Mouse (Mus musculus): ENCODE results near the gene Clasrp. TPM values are rescaled to one million over a fixed set of nuclear protein-coding genes. Genes with fewer than 3 reads are reported as not detected.
A peak's percentile ranks its signal among the peaks of the same experiment; 100 is the strongest.

Gene Clasrp
- polyA plus RNA-seq, 1 experiment from 2014 or later, result 41.6 TPM

DNA sequence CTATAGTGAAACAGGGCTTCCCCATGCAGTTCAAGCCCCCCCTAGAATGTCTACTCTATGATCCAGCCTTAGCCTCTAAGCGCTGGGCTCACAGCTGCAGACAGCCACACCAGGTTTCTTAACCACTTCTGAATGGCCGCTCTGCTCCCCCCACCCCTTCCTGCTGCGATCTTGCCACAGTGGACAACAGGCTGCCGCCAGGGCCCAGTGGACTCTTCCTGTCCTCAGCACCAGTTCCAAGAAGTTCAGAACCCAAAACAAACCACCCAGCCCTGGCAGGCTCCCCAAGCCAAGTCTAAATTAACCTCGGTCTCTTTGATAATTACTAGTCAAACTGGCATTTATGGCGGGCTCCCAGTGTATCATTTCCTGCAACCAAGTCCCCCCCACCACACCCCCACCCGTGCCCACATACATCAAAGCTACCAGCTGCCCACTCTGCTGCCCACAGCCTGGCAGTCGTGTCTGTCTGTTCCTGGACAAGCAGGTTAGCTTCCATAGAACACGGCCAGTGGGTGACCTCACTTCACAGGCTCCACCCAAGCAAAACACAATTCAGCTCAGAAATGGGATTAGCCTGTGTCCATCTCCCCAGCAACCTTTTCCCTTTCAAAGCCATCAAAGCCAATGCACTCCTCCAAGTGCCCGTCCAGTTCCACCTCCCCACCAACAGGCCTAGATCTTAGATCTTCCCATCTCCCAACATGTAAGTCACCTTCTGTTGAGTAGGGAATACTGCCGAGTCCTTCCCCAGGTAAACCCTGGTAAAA, 43.6 kb downstream of the Clasrp start:
- Histone ChIP-seq H3K4me3 (replicated peaks; ENCODE audit: low read length) (peak overlapping the region; percentile 99), H3K4me1 (replicated peaks; ENCODE audit: control insufficient read depth, insufficient read depth, low read length) (peaks cover 36% of the 10 kb centered on the region), H3K27me3 (ENCODE audit: control insufficient read depth, insufficient read depth, low read length) (no peaks in the 10 kb centered on the region), H3K36me3 (replicated peaks; ENCODE audit: control insufficient read depth, insufficient read depth) (peaks cover 19% of the 10 kb centered on the region), H3K4me2 (replicated peaks) (peak overlapping the region; percentile 97), H3K9ac (peak overlapping the region; percentile 96), H3K27ac (peak overlapping the region; percentile 98; the same call in 1 of the 2 replicates), H3K9me3 (ENCODE audit: control insufficient read depth, low read length) (no peaks in the 10 kb centered on the region)
- WGBS, result 32% methylated on average over 11 of the region's 11 CpGs
- DNase-seq (ENCODE audit: low spot score) (no peak), ATAC-seq (ENCODE audit: low FRiP score) (no peak)

DNA sequence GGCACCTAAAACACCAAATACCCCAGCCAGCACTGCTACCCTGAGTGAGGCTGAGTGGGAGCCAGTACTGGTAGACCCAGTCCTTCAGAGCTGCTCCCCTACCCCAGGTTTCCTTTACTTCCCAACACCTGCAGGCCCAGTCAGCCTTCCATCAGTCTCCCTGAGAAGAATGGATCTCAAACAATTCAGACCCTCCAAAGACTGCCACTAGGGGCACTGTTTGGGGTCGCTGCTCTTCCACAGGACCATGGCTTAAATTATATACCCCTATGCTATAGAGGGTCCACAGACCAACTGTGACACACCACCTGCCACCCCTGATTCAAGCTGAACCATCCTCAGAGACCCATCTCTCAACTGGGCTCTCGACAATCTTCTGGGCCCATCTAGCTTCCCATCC, 45.3 kb downstream of the Clasrp start:
- 30% methylated on average over 2 of the region's 2 CpGs for WGBS
- Histone ChIP-seq H3K4me3 (replicated peaks; ENCODE audit: low read length) (0 out of 2 replicates have a peak overlapping the region, but pooled peaks have one; percentile 5), H3K4me2 (replicated peaks) (peak overlapping the region; percentile 97), H3K36me3 (replicated peaks; ENCODE audit: control insufficient read depth, insufficient read depth) (peaks cover 12% of the 10 kb centered on the region; the same call in 1 of the 2 replicates), H3K4me1 (replicated peaks; ENCODE audit: control insufficient read depth, insufficient read depth, low read length) (peaks cover 36% of the 10 kb centered on the region), H3K9me3 (ENCODE audit: control insufficient read depth, low read length) (no peaks in the 10 kb centered on the region), H3K27me3 (ENCODE audit: control insufficient read depth, insufficient read depth, low read length) (no peaks in the 10 kb centered on the region), H3K9ac (peak overlapping the region; percentile 8; the same call in 1 of the 2 replicates), H3K27ac (no peak overlapping the region)
- DNase-seq (ENCODE audit: low spot score) (peak; percentile 47), ATAC-seq (ENCODE audit: low FRiP score) (no peak)

DNA sequence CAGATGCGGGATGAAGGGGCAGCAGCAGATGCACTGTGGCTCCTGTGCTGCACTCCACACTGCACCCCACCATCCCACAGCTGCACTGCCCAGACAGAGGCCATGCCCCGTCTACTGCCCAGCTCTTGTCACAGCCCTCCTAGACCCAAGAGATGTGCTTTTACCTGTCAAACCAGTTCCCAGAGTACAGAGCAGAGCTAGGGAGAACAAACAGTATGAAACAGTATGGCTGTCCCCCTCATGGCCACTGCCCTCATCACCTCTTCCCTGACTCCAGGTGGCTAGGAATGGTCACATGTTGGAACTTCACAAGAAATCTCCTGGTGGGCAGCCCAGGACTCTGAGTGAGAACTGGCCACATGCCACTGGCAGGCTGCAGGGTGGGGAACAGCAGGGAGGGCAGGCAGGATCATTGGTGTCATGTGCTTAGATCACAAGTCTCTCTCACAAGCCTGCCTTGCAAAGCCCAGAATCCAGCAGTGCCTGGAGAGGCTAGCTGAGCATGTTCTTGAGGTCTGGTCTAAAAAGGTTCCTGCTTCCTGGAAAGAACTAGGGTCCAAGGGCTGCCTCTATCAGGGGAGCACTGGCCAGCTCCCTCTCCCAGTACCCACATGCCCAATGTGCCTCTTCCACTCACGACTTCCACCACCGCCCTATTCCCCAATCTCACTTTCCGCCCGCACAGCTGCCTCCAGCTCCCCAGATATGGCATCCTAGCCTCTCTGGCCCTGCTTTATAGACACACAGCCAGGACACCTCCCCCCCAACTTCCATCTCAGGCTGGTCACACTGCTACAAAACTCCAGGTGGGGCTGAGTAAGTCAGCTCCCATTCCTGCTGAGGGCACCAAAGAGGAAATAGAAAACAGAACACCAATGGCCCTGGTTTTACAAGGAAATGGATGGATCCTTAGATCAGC, 46.0 kb downstream of the Clasrp start:
- ATAC-seq (ENCODE audit: low FRiP score) (no peak), DNase-seq (ENCODE audit: low spot score) (no peak)
- H3K9ac ChIP-seq, result peak overlapping the region; percentile 8; the same call in 1 of the 2 replicates
- peak overlapping the region; percentile 97 for H3K4me2 ChIP-seq (replicated peaks)
- no peaks in the 10 kb centered on the region for H3K9me3 ChIP-seq (ENCODE audit: control insufficient read depth, low read length)
- H3K27ac ChIP-seq, result no peak overlapping the region
- H3K4me1 ChIP-seq (replicated peaks; ENCODE audit: control insufficient read depth, insufficient read depth, low read length), result peaks cover 33% of the 10 kb centered on the region
- no peaks in the 10 kb centered on the region for H3K27me3 ChIP-seq (ENCODE audit: control insufficient read depth, insufficient read depth, low read length)
- 0 out of 2 replicates have a peak, but pooled peaks cover 14% of the 10 kb centered on the region for H3K36me3 ChIP-seq (replicated peaks; ENCODE audit: control insufficient read depth, insufficient read depth)
- H3K4me3 ChIP-seq (replicated peaks; ENCODE audit: low read length), result 0 out of 2 replicates have a peak overlapping the region, but pooled peaks have one; percentile 5
- WGBS, result 96% methylated on average over 6 of the region's 6 CpGs

DNA sequence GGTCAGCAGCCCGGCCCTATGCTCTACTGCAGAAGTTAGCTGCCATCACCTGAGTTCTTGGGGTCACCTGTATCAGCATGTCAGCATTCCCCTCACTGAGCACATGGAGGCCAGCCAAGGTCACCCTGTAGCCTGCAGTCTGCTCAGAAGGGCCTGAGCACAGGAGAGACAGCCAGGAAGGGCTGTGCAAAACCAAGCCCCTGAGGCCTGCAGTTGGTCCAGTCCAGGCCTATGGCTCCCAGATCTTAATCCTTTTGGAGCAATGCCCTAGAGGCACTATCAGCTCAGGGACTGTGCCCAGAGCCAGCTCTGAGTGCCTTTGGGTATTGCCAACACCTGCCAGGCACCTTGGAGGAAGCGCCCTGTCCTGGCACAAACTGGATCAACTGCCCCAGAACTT, 47.2 kb downstream of the Clasrp start:
- no peak overlapping the region for H3K9ac ChIP-seq
- H3K27ac ChIP-seq, result no peak overlapping the region
- peaks cover 22% of the 10 kb centered on the region; the same call in 1 of the 2 replicates for H3K36me3 ChIP-seq (replicated peaks; ENCODE audit: control insufficient read depth, insufficient read depth)
- no peaks in the 10 kb centered on the region for H3K9me3 ChIP-seq (ENCODE audit: control insufficient read depth, low read length)
- ATAC-seq (ENCODE audit: low FRiP score), result no peak
- 96% methylated on average over 2 of the region's 2 CpGs for WGBS
- no peak overlapping the region for H3K4me3 ChIP-seq (replicated peaks; ENCODE audit: low read length)
- DNase-seq (ENCODE audit: low spot score), result no peak
- H3K4me1 ChIP-seq (replicated peaks; ENCODE audit: control insufficient read depth, insufficient read depth, low read length), result peaks cover 29% of the 10 kb centered on the region
- no peaks in the 10 kb centered on the region for H3K27me3 ChIP-seq (ENCODE audit: control insufficient read depth, insufficient read depth, low read length)
- H3K4me2 ChIP-seq (replicated peaks), result no peak overlapping the region

DNA sequence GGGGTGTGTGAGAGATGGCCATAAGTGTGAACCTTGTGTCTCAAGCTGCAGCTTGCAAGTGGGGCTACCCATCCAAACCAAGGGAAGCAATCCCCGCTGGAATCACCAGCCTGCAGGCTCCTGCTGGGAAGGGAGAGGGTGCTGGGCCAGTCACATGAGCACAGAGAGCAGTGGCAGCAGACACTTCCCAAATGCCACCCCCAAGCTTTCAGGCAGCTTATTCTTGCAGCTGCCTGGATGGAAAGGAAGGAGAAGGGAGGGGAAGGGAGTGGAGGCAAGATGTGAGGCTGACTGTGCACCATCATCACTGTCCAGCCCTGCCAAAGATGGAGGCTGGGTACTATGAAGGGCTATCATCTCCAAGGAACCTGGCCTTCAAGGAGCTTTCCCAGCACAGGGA, 50.1 kb downstream of the Clasrp start:
- H3K4me3 ChIP-seq (replicated peaks; ENCODE audit: low read length), result no peak overlapping the region
- H3K4me1 ChIP-seq (replicated peaks; ENCODE audit: control insufficient read depth, insufficient read depth, low read length), result peaks cover 7% of the 10 kb centered on the region
- 87% methylated on average over 1 of the region's 1 CpGs for WGBS
- H3K4me2 ChIP-seq (replicated peaks), result no peak overlapping the region
- no peaks in the 10 kb centered on the region for H3K27me3 ChIP-seq (ENCODE audit: control insufficient read depth, insufficient read depth, low read length)
- peaks cover 22% of the 10 kb centered on the region; the same call in 1 of the 2 replicates for H3K36me3 ChIP-seq (replicated peaks; ENCODE audit: control insufficient read depth, insufficient read depth)
- H3K9me3 ChIP-seq (ENCODE audit: control insufficient read depth, low read length), result no peaks in the 10 kb centered on the region
- no peak overlapping the region for H3K27ac ChIP-seq
- 0 out of 2 replicates have a peak overlapping the region, but pooled peaks have one; percentile 1 for H3K9ac ChIP-seq
- no peak for DNase-seq (ENCODE audit: low spot score)
- ATAC-seq (ENCODE audit: low FRiP score), result no peak

DNA sequence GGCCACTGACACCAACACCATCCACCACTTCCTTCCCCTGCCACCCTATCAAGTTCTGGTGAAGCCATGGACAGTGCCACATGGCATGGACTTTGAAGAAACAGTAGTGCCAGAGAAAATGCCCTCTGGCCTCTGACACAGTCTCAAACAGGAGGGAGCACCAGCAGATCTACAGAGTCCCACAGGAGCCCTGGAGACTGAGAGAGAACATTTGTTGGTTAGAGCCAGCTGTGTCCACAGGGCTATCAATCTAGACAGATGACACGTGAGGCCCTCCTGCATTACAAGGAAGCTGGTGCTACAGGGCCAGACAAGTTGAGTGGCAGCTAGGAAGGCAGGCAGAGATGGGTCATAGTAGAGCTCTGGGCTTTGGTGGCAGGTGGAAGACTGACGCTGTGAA, 51.8 kb downstream of the Clasrp start:
- DNase-seq (ENCODE audit: low spot score) (no peak), ATAC-seq (ENCODE audit: low FRiP score) (no peak)
- WGBS, result 47% methylated on average over 2 of the region's 2 CpGs

DNA sequence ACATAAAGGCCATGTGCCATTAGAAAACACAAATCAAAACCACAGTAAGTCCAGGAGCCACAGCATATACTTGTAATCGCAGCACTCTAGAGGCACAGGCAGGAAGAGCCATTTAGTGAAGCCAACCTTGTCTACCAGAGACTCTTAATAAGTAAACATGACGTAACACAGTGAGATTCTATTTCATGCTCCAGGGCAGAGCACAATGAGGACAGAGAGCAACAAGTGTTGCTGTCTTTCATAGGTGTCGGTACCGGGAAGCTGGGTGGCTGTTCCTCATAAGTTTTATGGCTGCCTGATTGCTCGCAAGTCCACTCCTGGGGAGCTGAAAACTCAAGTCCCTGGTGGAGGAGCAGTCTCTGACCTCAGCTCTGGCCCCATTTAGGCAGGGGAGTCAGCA, 52.7 kb downstream of the Clasrp start:
- Histone ChIP-seq H3K27me3 (ENCODE audit: control insufficient read depth, insufficient read depth, low read length) (no peaks in the 10 kb centered on the region), H3K4me1 (replicated peaks; ENCODE audit: control insufficient read depth, insufficient read depth, low read length) (no peaks in the 10 kb centered on the region), H3K4me2 (replicated peaks) (no peak overlapping the region), H3K36me3 (replicated peaks; ENCODE audit: control insufficient read depth, insufficient read depth) (peaks cover 22% of the 10 kb centered on the region; the same call in 1 of the 2 replicates), H3K27ac (no peak overlapping the region), H3K4me3 (replicated peaks; ENCODE audit: low read length) (no peak overlapping the region), H3K9me3 (ENCODE audit: control insufficient read depth, low read length) (no peaks in the 10 kb centered on the region), H3K9ac (no peak overlapping the region)
- DNase-seq (ENCODE audit: low spot score) (no peak), ATAC-seq (ENCODE audit: low FRiP score) (no peak)
- WGBS, result 86% methylated on average over 5 of the region's 5 CpGs

More for the DNA sequence above, 51.8 kb downstream of the Clasrp start:
- Histone ChIP-seq H3K4me2 (replicated peaks) (no peak overlapping the region), H3K27ac (no peak overlapping the region), H3K36me3 (replicated peaks; ENCODE audit: control insufficient read depth, insufficient read depth) (peaks cover 22% of the 10 kb centered on the region; the same call in 1 of the 2 replicates), H3K4me1 (replicated peaks; ENCODE audit: control insufficient read depth, insufficient read depth, low read length) (no peaks in the 10 kb centered on the region), H3K27me3 (ENCODE audit: control insufficient read depth, insufficient read depth, low read length) (no peaks in the 10 kb centered on the region), H3K9me3 (ENCODE audit: control insufficient read depth, low read length) (no peaks in the 10 kb centered on the region), H3K4me3 (replicated peaks; ENCODE audit: low read length) (no peak overlapping the region), H3K9ac (no peak overlapping the region)

DNA sequence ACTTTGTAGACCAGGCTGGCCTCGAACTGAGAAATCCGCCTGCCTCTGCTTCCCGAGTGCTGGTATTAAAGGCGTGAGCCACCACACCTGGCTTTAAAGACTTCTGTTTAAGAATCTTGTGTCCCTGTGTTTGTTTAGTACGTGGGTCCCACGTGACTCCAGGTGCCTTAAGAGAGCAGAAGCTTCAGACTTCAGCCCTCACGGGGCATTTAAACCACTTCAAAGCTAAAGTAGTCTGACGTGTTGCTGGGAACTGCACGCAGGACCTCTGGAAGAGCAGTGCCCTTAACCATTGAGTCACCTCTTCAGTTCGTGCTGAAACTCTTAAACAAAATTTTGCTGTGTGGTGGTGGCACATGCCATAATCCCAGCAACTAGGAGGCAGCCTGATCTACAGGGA, 54.9 kb downstream of the Clasrp start:
- H3K4me2 ChIP-seq (replicated peaks), result no peak overlapping the region
- H3K4me1 ChIP-seq (replicated peaks; ENCODE audit: control insufficient read depth, insufficient read depth, low read length), result no peaks in the 10 kb centered on the region

More for the DNA sequence above, 54.9 kb downstream of the Clasrp start:
- H3K9ac ChIP-seq, result no peak overlapping the region
- ATAC-seq (ENCODE audit: low FRiP score) (no peak), DNase-seq (ENCODE audit: low spot score) (no peak)
- no peak overlapping the region for H3K4me3 ChIP-seq (replicated peaks; ENCODE audit: low read length)
- peaks cover 14% of the 10 kb centered on the region; the same call in 1 of the 2 replicates for H3K36me3 ChIP-seq (replicated peaks; ENCODE audit: control insufficient read depth, insufficient read depth)
- WGBS, result 94% methylated on average over 10 of the region's 10 CpGs
- H3K27ac ChIP-seq, result no peak overlapping the region
- no peaks in the 10 kb centered on the region for H3K27me3 ChIP-seq (ENCODE audit: control insufficient read depth, insufficient read depth, low read length)
- no peaks in the 10 kb centered on the region for H3K9me3 ChIP-seq (ENCODE audit: control insufficient read depth, low read length)
